Mouse (Mus musculus) skeletal muscle tissue, adult 2 months (tissue): ENCODE data around the gene Dedd.
A peak's percentile ranks its signal among the peaks of the same experiment; 100 is the strongest.
"Not testable (repeated sequence)": the region's sequence is repeated elsewhere in the genome, so short reads cannot be mapped to it uniquely, and the experiment has no call there.

Source experiments
- DNase-seq: peaks from one replicate; pipeline ENCODE4 v3.0.0-alpha.2; 2012; ENCODE audit warnings: low read depth, low spot score

The Dedd gene

DNA sequence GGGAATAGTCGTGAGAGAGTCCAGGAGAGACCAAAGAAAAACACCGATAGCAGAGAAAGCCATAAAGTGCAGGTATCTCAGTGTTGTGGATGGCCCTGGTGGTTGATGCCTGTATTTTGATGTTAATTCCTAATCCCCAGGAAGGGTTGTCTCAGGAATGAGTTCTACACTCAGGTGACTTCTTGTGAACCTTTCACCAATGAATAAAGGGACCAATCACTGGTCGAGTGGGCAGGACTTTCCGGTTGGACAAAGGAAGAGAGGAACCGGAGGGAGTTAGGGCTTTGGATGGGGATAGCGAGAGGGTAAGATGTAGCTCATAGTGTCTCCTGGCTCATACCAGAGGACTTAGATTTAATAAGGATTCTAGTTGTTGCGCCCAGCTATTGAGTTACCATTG is 9.2 kb upstream of the Dedd start:
- DNase-seq, result no peak

DNA sequence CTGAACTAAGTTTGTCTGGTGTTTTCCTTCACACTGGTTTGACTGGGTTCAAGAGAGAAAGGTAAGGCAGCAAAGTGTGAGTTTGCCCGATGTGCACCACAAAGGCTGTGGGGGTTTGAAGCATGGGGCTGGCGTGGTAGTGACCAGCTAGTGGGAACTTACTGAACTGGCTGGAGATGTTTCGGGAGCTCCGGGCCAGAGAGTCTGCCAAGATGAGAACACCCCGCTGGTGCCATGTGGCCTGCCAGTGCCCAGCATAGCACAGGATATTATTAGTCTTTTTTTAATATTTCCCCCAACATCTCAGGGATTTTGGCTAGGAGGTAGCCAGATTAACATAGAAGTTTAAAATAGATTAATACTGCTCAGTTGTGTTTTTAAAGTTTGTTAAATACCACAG is 8.8 kb upstream of the Dedd start:
- no peak for DNase-seq

DNA sequence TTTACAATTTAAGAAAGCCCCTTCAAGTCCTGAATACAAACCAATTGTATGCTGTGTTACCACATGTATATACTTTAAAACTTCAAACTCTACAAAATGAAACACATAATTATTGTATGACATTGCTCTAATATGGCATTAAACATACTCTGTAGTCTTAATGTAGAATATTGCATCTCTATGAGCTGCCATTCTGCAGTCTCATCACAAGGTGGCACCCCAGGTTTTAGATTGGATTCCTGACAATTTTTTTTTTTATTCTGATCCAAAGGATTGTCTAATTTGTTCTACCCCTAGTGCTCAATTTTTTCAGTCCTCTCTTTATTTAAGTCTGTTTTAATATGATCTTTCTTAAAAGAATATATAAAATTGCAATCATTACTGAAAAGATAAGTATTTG is 7.5 kb upstream of the Dedd start:
- no peak for DNase-seq

DNA sequence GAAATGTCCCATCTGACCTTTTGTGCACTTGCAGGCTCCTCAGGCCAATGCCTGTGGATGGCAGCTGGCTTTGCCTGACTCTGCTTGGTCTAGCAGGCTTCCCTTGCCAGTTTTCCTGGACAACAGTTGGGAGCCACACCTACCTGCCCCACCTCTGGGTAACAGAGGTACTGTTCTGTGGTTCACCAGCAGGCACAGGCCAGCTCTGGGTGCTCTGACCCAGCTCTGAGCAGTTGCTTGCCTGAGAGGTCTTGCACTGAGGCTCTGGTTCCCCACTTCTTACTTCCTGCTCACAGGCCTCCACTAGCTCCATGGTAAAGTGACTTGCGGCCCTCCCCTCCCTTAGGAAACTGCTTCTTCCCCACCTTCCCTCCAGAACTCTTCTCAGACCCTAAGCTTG is 6.9 kb upstream of the Dedd start:
- DNase-seq, result no peak

DNA sequence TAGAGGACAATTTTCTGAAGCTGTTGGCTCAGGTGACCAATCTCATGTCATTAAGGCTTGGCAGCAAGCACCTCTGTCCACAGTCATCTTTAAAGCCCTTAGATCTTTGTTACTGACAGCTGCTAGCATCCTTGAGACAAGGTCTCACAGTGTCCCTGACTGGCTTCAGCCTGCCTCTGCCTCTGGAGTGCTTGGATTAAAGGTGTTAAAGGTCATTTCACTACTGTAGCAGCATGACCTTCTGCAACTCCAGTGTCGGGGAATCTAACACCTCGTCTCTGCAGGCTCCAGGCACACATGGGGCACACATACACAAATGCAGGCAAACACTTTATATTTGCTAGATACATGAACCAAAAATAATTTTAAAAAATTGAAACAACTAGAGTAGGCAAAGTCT is 3.4 kb upstream of the Dedd start:
- no peak for DNase-seq

DNA sequence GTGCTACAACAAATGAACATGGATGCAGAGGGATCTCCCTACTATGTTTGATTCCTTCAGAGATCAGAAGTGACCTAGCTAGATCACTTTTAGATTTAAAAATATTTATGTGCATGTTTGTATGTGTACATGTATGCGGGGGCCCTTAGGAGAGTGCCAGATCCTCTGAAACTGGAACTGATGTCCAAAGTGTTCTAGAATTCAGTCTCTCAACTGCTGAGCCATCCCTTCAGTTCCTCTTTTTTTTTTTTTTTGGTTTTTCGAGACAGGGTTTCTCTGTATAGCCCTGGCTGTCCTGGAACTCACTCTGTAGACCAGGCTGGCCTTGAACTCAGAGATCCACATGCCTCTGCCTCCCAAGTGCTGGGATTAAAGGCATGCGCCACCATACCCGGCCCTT is 2.4 kb upstream of the Dedd start:
- not testable (repeated sequence) for DNase-seq

DNA sequence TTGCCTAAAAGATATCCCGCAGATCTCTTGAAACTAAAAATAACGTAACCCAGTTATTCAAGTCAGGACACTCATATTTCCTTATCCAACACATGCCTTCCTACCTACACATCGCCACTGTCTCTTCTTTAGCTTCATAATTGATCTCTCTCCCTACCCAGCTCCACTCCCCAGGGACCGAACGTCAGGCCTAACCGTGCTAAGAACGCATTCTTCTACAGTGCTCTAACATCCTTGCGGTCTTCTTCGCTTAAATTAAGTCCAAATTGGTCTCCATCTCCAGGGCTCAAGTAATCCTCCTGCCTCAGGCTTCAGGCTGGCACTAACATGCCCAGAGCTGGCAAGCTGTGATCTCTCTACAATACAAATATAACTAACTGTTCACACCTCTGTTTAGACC is 701 bp upstream of the Dedd start:
- no peak for DNase-seq

DNA sequence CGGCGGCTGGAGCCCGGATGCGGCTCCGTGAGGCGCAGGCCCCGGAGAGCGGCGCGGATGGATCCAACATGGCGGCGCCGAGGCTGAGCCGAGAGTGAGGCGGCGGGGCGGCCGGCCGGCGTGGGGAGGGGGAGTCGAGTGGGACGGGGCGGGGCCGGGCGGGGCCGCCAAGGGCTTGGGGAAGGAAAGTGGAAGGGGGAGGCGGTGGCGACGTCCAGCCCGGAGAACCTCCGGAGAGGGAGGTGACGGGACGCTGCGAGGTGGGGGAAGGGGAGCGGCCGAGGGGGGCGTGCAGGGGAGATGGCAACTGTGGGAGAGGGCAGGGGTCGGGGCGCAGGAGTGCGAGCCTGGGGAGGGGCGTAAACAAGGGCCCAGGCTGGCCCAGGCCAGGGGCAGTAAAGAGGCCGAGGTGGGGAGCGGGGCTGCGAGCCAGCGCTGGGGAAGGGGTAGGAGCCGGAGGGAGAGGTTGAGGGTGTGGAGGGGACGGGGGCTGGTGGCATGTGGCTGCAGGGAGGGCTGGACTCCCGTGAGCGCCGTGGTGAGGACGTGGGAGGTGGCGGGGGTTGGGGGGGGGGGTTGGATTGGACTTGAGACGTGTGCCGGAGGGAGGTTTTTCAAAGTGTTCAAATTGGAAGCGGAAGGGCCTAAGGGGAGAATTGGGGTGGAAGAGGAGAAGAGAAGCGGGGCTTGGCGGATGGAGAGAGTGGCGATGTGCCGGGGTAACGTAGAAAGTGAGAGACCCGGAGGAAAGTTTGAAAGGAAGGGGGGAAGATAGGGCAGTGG is 679 bp downstream of the Dedd start:
- DNase-seq, result no peak

DNA sequence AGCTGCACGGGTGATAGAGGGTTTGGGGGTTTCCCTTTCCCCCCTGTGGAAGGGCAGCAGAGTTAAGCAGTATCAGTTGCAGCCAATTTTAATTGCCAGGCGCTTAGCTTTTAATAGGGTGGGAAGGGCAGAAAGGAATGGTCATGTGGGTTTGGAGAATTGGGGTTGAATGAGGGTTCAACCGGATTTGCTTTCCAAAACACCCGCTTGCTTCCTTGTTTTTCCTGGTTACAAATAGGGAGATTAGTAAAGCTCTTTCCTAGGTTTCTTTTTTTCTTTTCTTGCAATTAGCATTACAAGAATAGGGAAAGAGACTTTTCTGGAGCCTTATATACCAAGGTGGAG is 1.2 kb downstream of the Dedd start:
- DNase-seq, result no peak

DNA sequence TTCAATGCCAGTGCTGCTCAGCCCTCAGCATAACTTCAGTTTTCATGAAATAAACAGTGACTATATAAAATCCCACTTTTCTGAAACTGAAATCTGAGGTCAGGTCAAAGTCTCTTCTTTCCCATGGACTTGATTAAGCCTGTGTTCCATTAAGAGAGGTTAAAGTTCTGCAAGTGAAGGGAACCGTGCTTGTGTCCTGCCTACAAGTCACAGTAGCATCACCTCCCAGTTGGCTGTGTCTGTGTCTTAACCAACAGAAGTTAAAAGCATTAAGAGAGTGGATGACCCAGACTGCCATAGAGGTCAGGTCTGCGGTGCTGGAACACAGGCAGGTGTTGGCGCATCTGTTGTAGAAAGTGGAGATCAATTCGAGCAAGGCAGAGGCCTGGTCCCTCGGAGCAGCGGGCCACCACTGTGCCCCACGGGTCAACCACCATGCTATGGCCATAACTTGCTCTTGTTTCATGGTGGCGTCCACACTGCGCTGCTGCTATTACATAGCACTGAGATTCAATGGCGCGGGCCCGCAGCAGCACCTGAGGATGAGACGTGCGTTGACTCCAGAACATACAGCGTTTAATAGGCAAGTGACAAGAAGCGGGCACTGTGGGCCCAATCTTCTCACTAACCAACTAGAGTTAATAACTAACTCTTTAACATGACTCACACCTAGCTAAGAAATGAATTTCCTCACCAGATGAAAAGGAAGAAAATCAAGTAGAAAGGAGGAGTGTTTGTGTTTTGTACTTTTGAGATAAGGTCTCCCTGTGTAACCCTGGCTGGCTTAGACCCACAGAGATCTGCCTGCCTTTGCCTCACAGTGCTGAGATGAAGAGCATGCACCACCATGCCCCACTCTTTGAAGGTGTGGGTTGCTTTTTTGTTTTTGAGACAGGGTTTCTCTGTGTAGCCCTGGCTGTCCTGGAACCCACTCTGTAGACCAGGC is 13.6 kb downstream of the Dedd start:
- DNase-seq, result no peak

DNA sequence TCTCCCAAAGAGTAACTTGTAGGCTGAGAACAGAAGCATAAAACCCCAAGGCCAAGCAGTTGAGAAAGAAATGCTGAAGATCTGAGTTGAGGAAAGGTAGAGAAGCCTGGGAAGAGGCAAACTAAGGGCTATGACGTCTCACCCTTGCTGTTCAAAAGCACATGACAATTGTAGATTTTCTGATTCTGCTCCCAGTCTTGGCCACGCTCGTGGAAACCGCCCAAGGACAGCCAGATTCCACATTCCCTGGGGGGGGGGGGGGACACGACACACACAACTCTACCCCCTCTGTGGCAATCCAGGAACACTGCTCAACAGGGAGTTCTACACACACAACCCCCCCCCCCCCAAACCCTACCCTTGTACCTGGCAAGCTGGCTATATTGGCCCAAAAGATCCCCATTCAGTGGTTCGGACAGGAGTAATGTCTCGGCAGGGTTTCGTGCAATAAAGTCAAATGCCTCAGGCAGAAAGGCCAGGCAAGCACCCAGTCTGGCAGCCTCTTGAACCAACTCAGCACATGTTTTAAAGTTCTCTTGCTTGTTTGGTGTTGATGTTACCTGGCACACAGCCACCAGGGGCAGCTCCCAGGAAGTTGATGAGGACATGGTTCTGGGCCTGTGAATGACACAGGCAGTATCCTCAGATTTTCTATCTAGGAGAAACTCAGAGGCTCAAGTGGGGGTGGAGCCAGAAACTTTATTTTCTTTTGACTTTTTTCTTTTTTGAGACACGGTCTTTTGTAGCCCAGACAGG is 15.2 kb downstream of the Dedd start:
- no peak for DNase-seq

DNA sequence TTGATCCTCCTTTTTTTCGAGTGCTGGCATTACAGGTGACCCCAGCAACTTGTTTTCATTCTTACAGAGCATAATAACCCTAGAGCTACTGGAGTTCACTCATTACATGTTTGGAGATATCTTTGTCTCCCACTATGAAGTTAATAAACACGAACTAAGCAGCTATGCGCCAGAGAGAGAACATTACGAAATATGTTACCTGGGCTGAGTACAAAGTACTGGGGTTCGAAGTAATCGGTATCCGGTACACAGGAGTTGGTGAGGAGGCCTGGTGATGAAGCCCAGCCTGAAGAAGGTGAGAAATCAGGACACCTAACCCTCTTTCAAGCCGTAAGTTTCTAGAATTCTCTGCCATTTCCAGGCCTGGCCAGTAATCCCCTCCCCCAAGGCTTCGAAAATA is 15.8 kb downstream of the Dedd start:
- no peak for DNase-seq

DNA sequence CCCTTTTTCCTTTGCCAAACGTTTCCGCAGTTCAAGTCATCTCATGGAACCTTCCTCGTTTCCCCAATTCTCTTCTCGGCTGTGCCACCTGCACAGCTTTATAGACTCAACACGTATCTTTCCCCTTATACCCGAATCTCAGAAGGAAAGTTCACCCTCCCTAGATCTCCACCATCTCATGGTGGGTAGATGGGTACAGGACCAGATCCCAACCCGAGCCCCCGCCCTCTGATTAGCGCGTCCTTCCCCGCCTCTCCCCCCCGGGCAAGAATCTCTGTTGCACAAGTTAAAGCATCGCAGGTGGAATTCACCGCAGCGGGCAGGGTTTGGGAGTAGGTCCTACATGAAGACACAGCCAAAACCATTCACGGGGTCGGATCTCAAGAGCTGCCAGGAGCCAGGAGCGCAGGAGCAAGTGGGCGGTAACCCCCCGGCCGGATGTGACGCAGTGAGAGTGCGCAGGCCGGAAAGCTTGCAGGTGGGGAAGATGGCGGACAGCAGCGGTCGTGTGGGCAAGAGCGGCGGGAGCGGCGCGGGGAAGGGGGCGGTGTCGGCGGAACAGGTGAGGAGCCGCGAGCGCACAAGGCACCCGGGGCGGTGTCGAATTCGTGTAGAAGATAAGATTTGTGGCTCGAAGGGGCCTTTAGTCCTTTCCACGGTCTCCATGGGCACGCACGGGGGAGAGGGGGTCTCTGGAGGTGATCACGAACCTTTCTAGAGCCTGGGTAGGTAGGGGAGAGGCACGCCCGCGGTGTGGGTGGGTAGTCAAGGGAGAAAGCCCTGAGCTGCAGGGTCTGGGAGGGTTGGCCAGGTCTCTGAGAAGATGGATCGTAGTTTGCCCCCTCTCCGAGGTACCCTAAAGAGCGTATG is 16.5 kb downstream of the Dedd start, which contains the start of the genes Nit1 and Pfdn2:
Gene Nit1 (minus strand): TSS at position 422 of the 870 bp plus-strand sequence.
Gene Pfdn2 (plus strand): TSS at position 446 of the 870 bp plus-strand sequence.
- peak; percentile 87 for DNase-seq

DNA sequence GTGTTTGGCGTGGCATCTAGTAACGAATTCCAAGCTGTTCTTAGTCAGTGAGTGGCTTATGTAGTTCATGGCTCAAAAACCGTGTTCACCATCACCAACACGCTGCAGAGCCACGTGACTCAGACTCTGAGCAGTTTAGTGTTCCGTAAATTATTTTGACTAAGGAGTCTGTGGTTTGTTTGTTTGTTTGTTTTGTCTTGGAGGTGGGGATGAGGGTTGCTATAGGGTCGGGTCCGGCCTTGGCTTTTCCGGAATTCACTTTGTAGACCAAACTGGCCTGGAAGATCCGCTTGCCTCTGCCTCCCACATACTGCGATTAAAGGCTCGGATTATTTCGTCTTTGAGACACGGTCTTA is 17.1 kb downstream of the Dedd start:
- DNase-seq, result no peak

DNA sequence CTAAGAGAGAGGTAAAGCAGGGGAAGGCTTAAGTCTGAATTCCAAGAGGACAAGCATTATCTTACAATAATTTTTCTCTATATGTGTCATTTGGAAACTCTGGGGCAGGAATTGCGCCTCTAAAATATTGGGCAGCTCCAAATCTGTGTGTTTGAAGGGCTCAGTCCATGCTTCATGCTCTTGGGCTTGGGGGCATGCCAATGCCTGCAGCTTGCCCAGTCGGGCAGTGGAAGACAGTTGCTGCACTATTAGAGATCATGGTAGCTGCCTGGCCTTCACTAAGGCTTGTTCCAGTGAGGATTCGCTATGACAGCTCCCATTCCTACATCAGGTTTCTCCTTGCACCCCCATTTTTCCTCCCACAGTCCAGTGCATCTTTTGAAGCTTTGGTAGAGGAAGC is 19.7 kb downstream of the Dedd start:
- no peak for DNase-seq

DNA sequence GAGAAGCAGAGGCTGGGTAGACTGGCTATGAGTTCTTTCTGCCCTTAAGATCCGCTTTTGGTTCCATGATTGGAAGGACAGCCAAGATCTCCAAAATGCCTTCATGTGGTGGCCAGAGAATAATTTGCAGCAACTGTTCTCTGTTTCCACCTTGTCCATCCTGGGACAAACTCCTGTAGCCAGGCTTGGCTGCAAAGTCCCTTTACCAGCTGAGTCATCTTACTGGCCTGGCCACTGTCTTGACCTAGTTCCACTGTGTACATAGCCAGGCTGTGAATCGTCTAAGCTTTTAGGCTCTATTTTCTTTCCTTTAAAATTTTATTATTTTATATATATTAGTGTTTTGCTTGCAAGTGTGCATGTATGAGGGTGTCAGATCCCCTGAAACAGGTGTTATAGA is 20.3 kb downstream of the Dedd start:
- no peak for DNase-seq

DNA sequence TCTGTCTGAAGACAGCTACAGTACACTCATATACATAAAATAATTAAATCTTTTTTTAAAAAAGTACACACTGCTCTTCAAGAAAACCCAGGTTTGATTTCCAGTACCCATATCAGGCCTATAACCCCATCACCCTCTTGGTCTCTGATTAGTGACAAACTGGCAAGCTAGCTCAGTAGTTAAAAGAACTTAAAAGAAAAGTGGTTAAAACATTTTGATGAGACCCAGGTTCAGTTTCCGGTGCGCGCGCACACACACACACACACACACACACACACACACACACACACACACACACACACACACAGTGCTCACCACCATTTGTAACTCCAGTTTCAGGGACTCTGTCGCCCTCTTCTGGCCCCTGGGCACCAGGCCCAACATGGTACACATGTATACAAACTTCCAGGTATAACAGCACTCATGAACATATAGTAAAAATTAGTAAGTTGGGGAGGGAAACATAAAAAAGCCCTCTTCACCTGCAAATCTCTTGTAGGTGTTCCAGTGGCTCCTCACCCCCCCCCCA is 26.9 kb downstream of the Dedd start:
- no peak for DNase-seq

DNA sequence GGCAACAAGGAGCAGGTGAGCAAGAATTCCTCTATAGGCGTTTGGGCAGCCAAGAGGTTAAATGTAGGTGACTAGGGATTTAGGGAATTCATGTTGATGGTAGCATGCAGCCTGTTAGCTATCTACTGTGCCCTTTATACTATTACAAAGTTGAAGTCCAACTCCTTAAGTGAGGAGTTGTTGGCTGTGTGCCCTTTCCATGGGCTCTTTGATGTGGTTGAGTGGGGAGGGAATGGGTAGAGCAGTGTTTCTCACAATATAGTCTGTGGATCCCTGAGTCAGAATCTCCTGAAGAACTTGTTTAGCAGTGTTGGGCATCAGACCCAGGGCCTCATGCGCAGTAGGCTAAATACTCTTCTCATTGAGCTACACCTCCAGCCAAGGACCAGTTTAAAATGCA is 27.9 kb downstream of the Dedd start:
- DNase-seq, result no peak

DNA sequence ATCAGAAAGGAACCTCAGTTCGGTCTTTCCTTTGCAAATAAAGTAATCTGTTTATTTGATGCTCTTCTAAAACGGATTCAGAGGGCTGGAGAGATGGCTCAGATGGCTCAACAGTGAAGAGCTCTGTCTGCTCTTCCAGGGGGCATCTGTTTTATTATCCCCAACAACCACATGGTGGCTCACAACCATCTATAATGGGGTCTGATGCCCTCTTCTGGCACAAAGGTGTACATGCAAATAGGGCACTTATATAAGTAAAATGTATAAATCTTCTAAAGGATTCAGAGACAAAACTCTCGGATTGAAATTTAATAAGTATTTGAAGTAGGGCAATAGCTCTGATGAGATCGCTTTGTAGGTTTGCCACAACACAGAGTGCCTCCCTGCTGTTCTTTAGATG is 29.5 kb downstream of the Dedd start:
- DNase-seq, result no peak

DNA sequence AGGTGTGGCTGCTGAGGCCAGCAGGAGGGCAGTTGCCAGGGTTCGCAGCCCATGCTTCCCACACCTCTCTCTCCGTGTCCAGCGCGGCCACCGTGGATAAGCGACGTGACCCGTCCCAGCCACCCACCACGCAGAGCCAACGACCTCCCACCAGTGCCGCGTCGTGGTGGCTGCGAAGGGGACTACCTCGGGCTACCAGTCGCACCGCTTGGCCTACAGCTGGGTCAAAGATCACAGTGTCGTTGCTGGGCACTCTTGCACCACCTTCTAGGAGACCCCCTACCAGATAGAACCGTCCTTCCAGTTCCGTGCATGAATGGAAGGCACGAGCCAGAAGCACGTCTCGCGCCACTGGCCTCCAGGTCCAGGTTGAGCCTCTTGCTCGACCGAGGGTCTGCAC is 31.3 kb downstream of the Dedd start:
- DNase-seq, result no peak

DNA sequence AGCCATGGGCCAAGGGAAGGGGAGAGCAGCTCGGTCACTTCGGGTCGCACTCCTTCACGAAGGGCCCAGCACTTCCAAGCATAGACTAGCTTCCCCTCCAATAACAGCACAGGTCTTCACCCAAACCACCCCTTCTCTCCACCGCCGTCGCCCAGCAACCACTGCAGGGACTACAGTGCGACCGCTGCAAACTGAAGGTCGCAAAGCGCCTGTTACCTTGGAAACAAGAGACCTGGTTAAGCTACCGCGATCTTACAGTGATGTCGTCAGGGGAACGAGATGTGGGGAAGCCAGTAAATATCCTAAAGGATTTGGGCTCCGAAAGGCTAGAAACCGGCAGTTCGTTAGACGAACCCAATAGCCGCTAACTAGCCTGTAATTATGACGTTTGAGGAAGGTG is 31.7 kb downstream of the Dedd start, which contains the start of gene Klhdc9:
Gene Klhdc9 (minus strand): TSS at position 143 of the 400 bp plus-strand sequence.
- peak; percentile 84 for DNase-seq
